Mouse (Mus musculus) frontal cortex, adult 2 months (tissue): ENCODE data around the gene Slco1a1. TPM values are rescaled to one million over a fixed set of nuclear protein-coding genes. Genes with fewer than 3 reads are reported as not detected.
"Not testable (repeated sequence)": the region's sequence is repeated elsewhere in the genome, so short reads cannot be mapped to it uniquely, and the experiment has no call there.

Source experiments
- DNase-seq, 2 experiments: peaks; one replicate each; pipeline ENCODE4 v3.0.0; 2022; ENCODE audit warnings: low spot score in 1 of 2; ENCODE audit errors: extremely low spot score in 1 of 2
- polyA plus RNA-seq: library from polyadenylated mRNA; depleted of rRNA; stranded (reverse); fragments of >200 nt; gene quantifications from 2 replicates; pipeline ENCODE4 v1.2.3, GENCODE M21; 2012; rRNA removed

The Slco1a1 gene
- not detected in 2 replicates for polyA plus RNA-seq

DNA sequence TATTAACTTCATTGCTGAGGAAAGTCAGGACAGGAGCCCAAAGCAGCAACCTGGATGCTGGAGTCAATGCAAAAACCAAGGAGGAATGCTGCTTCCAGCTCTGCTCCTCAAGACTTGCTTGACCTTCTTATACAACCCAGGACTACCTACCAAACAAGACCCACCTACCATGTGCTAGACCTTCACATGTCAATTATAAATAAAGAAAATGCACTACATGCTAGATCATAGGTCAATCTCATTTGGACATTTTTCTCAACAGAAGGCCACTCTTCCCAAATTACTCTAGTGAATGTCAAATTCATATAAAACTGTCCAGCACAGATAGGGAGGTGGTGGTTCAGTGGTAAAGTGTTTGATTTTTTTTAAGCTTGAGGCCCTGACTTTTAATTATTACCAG, at the start of gene Slco1a1:
TSS of gene Slco1a1 (minus strand) at position 101 of the 400 bp plus-strand sequence.
- no peak for DNase-seq

DNA sequence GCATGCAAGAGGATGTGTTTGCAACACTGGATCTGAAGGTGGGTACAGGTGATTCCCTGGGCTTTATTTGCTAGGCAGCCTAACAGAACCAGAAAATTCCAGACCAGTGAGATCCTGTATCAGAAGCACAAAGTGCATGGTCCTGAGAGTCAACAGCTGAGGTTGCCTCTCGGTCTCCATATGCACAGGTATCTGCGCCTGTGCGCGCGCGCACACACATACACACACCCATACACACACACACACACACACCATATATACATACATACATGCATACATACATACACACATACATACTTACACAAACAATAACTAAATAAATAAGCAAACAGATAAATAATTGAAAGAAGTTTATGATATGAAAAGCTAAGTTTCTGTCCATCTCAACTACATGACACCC, 40.0 kb upstream of the Slco1a1 start:
- no peak for DNase-seq

DNA sequence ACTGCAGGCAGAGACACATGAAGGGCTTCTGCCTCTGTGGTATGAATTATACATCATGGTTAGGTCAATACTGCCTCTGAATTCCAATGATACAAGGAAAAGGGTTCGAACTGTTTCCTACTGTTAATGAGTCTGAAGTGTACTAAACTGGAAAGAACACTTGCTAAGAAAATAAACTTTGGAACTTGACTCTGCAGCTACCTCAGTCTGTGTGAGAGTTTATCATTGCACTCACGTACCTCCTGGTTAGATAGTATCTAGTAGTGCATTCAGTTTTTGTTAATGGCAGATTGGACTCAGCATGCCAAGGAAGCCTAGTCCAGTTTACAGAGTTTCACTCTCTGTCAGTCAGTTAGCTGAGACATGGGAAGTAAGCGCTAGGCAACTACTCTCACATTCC, 37.9 kb upstream of the Slco1a1 start:
- no peak for DNase-seq

DNA sequence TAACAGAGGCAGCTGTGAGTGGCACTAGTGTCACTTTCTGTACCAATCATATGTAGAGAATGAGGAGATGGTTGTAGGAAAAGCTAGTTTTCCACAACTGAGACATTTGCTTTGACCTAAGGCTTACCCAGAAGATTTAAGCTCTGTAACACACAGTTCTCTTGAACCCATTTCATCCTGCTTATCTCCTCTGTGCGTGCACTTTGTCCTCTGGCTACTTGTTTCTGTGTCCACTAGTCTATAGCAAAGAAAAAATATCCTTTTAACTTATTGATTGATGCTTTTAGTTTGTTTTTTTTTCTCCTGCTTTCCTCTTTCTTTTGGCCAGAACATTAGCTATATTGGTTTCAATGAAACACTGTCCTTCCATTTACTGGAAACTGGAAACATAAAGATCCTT, 15.7 kb upstream of the Slco1a1 start:
- no peak for DNase-seq

DNA sequence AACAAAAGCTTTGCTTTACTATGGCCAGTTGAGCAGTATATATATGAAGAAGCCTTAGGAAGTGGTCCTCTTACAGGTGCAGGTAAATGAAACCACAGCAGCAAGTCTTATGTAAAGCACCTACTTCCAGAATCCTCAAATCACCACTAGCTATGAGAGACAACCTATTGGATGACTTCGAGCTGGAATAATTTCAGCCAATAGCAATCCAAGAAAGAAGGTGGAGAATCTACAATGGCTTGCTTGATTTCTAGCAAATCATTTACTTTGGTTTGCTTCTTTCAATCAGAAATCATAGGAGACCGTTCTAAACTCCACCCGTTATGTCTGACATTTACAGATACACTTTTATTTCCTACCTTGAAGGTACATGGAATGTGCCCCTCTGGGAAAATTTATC, 15.1 kb upstream of the Slco1a1 start:
- DNase-seq = no peak

DNA sequence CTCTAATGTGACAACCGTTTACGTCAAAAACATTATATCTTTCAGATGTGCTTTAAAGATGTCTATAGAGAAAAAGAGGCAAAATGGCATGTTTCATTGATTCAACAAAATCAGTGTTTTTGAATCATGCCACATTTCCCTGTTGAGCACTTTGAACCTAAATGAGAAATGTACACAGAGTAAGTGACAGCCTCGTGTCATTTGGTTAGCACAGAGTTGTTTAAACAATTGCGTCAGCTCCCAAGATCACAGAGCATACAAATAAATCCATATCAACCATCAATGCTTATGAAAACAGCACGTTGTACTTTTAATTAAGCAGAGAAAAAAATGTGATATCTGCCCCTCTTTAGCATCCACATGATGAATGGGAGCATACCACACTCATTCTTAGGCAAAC, 13.7 kb upstream of the Slco1a1 start:
- DNase-seq = no peak

DNA sequence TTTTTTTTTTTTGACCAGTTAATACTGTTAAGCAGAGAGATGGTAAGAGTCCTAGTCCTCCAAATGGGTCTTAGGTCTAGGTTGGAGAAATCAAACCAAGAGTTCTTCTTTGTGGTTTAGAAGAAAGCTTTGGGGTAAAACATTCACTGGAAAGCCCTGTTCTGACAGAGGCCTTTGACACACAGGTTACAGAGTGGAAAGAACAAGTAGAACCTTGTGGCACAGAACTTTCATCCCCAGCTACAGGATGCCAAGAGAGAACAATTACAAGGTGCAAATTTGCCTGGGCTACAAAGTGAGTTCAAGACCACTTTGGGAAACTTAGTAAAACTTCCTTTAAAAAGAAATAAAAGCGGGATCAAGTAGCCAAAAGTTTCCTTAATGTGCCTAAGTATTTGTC, 6.3 kb downstream of the Slco1a1 start:
- DNase-seq = no peak

DNA sequence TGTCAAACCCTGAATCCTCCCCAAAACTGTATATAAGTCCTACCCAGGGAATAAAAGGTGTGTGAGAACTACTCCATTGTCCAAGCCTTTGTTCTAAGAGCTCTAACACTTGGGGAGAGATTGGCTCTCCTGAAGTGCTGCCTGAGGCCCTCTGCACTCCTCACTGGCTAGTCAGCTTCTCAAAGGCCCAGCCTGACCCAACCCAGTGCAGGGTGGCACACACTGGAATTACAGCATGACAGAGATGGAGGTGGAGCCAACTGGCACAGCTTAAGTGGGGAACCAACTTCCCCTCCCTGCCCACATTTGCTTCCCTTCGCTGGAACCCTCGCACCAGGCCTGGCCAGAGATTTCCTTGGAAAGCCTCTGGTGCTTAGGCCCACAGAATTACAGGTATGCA, 48.6 kb downstream of the Slco1a1 start:
- DNase-seq = no peak

DNA sequence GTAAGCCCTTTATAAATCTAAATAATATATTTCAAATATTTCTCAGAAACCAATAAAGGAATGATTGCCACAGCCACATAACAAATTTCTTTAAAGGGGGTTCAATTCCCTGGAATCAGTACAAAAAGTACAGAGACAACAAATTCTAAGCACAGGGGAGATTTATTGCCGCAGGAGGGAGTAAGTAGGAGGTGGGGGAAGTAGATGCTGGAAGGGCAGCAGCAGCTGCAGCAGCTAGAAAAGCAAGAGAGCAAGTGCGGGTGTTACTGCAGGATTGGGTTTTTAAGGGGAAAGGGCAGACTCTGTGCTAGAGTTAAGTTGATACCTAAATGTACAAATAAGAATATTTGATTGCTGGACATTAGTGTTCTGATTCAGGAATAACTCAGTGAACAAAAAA, 57.0 kb downstream of the Slco1a1 start:
- DNase-seq = no peak

DNA sequence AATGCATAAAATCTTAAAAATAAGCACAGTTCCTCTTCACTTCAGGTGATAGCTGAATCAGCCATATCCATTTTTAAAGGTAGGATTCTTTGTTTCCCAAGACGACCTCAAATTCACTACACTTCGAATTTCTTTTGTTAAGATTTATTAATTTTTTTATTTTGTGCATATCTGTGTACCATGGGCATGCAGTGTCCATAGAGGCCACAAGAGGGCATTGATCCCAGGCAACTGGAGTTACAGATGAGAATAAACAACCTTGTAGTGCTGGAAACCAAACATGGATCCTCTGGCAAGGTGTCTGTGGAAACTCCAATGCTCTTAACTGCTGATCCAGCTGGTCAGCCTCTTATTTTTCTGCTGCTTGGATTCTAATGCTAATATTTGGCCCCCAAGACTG, 58.5 kb downstream of the Slco1a1 start:
- DNase-seq = no peak

DNA sequence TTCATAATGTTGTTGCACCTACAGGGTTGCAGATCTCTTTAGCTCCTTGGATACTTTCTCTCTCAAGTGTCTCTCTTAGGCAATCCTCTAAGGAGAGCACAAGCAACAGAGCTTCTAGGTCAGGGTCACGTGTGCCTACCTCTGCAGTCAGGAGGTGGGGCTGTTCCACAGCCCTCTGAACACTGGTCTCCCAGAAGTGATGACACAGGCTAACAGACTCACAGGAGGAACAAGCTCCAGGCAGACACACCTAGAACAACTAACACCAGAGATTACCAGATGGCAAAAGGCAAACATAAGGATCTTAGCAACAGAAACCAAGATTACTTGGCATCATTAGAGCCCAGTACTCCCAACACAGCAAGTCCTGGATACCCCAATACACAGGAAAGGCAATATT, 64.2 kb downstream of the Slco1a1 start:
- DNase-seq = no peak

DNA sequence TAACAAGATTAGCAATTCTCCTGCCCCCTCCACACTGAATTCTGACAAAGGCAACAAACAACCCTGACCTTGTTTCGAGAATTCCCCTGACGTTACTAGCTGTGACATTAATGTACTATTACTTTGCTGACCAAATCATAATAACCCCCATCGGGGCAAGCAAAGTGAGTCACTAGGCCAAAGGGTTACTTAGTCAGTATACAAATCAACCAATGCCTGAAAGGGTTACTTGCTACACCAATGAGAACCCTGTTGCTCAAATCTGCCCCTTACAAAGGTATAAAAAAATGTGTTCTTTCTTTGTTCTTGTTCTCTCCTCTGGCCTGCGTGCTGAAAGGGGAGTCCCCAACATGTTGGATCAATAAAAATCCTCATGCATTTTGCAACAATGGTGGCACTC, 71.0 kb downstream of the Slco1a1 start:
- not testable (repeated sequence) for DNase-seq

DNA sequence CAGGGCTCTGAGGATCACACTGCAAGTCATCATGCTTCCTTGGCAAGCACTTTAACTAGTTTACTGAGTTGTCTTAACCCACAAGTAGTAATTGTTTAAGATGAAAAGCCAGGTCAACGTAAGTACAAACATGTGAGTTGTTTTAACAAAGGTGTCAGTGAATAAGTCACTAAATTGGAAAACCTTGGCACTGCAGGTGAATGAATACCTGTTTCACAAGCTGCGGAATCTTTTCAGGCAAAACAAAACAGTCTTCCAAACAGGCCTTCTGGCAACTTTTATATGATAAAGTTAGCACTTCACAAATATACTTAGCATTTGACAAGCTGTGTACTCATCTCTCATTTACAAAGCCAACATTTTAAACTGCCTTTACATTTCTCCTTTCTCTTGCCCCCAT, 75.1 kb downstream of the Slco1a1 start:
- DNase-seq = no peak

DNA sequence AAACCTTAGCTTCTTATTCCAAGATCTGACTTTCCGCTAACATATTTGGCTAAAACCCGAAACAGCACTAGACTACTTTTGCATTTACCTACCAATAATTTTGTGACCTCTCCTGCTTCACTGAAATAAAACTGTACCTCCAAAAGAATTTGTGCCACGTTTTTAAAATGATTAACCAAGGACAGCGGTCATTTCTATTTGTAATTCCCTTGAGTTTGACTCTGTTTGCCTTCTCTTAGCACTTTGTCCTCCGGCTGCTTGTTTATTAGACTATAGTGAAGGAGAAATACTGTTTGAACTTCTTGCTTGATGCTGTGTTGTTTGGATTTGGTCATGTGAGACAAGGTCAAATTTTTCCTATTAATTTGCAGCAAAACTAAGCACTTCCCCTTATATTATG, 78.0 kb downstream of the Slco1a1 start:
- DNase-seq = no peak

DNA sequence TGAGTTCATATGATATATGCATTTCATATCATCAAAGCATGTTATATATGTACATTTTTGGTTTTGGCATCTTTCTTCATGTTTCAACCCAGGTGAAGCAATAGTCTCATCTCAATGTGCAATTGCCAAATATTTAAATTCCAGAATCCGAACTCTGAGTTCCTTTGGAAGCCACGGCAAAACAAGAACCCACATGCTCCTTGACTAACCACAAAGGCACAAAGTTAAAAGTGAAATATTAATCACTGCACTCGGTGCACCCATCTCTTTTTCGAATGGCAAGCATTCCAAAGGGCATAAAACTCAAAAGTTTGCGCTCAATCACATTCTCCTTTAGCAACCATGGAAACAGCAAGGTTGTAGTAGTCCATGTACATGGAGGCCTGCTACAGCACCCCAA, 80.7 kb downstream of the Slco1a1 start:
- DNase-seq = no peak

DNA sequence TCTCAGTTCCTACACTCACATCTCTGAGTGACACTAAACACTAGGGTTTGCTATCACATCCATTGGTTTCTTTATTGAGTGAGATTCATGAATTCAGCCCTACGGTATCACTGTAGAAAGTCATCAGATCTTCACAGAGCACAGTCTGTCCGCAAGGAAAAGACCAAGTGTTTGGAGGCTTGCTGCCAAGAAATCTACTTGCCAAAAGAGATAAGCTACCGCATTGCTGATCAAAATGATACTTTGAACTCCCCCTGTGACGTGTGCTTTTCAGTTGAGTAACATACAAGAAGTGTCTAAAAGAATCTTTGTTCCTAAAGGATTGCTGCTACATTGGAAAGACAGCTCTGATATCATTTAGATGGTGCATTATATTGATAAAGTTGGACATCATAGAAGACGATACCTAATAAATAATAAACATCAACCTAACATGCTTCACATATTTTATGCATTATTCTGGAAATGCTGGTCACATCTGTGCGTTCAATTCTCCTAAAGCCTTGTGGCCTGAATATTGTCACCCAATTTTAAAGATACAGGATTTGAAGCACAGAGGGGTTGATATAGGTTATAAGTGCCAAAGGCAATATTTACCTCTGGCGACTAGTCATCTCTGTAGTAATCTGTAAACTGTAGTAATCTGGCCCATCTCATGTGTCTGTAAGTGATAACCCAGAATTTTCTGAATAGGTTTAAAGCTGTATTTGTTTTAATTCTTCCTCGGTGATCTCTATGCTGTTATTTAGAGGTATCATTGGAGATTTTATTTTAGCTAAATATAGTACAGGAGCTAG, 88.8 kb downstream of the Slco1a1 start:
- no peak for DNase-seq

Other genes with a start within 250 kb of the Slco1a1 start
- gene Gm5724, start 173.2 kb downstream of the Slco1a1 start, polyA plus RNA-seq = not detected in 2 replicates
- gene Slco1a4, start 90.8 kb downstream of the Slco1a1 start, polyA plus RNA-seq = 48.0 and 63.9 TPM in 2 replicates
- not detected in 2 replicates for gene Gm6614, start 64.5 kb upstream of the Slco1a1 start, polyA plus RNA-seq